Mouse (Mus musculus) layer of hippocampus, postnatal 36 days (tissue): Measurements from ENCODE around the gene Med13l. TPM values are rescaled to one million over a fixed set of nuclear protein-coding genes. Genes with fewer than 3 reads are reported as not detected.
A peak's percentile ranks its signal among the peaks of the same experiment; 100 is the strongest.

ENCODE experiments used
- DNase-seq, 2 experiments: peaks; one replicate each; pipeline ENCODE4 v3.0.0; 2022
- total RNA-seq, 2 experiments: library from RNA; stranded (reverse); gene quantifications; 2 replicates each; pipeline ENCODE4 v1.2.3; 2021

Gene Med13l
- total RNA-seq, 2 experiments from 2014 or later = 103 to 127 TPM

GRCm38 (mm10) chr5:118658256-118658837 is 97.9 kb downstream of the Med13l start:
- no peak for DNase-seq

DNA sequence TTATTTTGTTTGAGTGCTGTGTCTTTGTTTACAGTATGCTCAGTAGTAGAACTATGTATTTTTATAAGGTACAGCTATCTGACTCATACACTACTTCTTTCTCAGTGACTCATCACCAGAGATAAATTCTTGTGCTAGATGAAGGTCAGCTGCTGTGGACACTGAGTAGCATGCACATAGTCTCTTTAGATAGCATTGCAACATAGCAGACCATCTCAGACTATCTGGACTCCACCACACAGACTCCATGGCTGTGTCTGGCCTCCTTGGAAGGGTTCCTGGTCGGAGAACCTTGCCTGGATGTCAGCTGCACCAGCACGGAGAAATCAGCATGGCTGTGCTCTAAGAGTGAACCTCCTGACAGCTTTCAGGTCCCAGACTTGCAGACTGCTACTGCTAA is 99.2 kb downstream of the Med13l start:
- no peak for DNase-seq

DNA sequence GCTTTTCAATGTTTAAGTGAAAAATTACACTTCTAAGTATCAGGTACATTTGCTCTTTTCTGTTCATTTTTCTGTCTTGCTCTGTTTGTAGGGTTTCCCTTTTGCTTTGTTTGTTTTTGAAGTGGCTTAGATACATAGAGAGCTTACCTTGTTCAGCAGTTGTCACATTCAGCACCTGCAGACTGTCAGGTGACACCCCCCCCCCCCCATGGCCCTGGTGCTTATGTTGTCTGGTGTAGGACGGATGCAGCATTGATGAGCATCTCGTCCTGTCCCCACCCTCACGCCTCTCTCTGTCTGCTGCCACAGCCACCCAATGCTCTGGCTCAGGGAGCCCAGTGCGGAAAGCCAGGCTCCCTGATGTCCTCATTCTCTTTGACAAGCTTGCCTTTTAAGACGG is 101.3 kb downstream of the Med13l start:
- DNase-seq = no peak

DNA sequence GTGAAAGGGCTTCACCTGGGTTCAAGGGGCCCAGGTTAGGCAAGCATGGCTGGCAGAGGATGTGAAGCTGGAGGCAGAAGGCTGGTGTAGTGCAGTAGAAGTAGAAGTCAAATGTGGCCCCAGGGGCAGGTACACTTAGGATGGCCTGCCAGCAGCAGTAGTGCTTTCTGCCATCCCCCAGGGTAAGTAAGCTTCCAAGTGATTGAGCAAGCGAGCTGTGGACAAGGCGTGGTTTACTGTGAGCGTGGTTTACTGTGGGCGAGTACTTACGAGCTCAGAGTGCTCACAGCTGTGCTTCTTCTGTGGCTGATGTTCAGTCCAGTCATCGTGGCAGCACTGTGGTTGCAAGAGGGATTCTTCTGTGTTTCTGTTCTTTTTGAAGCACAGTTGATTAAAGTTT is 103.5 kb downstream of the Med13l start:
- DNase-seq = no peak

- no peak for DNase-seq
These were observed 104.5 kb downstream of the Med13l start for GRCm38 (mm10) chr5:118665023-118665422.

GRCm38 (mm10) chr5:118666437-118667207 is 106.1 kb downstream of the Med13l start:
- DNase-seq = no peak

DNA sequence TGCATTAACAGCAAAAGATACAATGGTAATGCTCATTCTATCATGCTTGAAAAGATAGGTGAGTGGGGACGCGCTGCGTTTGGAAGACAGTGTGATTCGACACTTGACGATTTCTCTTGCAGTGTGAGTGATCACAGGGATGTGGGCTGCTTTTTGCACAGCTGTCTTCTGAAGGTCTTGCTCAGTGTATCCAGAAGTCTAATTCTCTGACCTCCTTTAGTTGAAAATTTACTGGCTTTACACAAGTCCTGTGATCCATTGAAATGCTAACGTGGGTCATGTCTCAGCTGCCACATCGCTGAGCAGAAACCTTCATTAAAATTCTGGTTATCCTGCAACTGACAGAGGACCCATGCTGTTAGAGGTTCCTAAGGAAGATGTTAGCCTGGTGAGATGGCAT is 107.4 kb downstream of the Med13l start:
- no peak for DNase-seq

DNA sequence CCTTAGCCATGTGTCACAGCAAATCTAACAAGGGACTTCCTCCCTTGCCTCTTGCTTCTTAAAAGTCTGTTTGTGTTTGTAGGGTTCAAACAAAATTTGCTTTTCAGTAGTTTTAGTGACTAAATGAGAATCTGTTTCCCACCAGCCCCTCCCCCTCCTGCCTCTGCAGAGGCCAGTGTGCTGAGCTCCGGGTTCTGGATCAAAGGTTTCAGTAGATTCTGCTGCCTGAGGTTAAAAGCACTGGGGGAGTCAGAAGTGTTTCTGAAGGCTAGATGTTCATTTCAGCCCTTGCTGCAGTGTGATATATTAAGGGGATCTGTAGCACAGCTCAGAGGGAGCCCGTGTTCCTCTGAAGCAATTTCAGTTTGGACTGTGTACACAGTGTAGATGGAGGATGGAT is 108.5 kb downstream of the Med13l start:
- no peak for DNase-seq

- no peak for DNase-seq
These were observed 111.6 kb downstream of the Med13l start for GRCm38 (mm10) chr5:118672111-118672510.

DNA sequence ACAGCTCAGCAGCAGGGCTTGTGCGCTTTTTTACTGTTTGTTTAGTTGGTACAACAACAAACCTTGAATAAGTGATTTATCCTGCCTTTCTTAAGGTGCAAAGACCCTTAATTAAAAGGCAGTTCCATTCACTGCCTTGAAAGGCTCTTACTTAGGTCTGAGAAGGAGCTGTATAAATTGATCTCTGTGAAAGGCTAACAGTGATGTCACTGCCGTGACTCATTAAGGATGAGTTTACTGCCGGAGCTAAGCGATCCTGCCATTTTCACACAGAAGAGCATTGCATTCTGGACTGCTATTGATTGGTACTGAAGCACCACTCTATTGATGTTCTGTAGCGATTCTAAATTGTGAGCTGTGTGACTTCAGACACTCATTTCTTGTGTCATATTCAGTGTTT is 113.4 kb downstream of the Med13l start:
- DNase-seq = no peak

- DNase-seq = no peak
These were observed 113.8 kb downstream of the Med13l start for GRCm38 (mm10) chr5:118674321-118674720.

DNA sequence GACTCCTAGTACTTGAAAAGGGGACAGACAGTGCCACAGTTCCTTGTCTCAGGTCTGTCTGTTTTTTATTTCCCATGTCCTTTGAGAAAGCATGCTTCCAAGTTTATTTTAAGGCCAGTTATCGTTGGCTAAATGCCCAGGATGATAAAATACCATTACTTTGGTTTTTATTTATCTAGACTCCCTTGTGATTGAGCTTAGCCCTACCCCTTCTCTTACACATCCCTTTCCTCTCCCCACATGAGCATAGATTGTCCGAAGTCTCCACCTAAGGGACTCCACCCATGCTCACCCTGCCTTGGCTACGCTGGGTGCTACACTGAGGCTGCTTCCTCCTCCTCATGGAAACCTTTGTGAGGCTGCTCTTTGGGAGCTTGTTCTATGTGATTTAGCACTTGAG is 115.2 kb downstream of the Med13l start:
- DNase-seq = no peak

DNA sequence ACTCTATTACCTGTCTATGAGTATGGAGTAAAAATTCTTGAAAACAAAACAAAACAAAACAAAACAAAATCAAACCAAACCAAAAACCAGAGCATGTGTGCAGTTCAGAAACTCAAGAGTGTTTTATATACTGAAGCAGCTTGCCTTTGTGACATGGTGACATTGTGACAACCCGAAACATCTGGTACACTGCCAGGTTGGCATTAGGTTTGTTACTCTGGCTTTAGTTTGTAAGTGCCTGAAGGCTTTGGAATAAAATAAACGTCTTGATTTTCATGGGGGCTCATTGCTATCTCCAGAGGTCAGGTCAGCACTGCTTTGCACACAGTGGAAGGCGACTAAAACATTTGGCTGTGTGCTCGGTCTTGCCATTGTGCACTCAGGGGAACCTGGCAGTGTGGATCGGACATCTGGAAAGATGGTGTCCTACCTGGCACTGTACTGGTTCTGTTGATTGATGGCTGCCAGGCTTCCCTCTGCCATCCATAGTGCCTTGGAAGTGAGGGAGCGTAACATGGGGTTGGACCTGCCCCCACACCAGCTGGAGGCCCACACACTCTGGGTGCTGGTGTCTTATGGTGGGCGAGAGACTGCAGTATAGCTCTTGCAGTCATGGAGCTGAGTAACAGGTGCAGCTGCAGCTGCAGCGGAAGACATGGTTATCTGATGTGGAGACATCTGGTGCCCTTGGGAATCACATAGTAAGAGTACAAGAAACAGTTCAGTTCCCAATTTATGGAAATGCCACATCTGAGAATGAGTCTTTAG is 115.9 kb downstream of the Med13l start:
- DNase-seq = peak in 1 of 2 experiments; percentile 29

GRCm38 (mm10) chr5:118679283-118679835 is 118.9 kb downstream of the Med13l start:
- DNase-seq = no peak

- DNase-seq = no peak
These were observed 120.4 kb downstream of the Med13l start for GRCm38 (mm10) chr5:118680853-118681252.

GRCm38 (mm10) chr5:118682007-118682406 is 121.5 kb downstream of the Med13l start:
- no peak for DNase-seq

DNA sequence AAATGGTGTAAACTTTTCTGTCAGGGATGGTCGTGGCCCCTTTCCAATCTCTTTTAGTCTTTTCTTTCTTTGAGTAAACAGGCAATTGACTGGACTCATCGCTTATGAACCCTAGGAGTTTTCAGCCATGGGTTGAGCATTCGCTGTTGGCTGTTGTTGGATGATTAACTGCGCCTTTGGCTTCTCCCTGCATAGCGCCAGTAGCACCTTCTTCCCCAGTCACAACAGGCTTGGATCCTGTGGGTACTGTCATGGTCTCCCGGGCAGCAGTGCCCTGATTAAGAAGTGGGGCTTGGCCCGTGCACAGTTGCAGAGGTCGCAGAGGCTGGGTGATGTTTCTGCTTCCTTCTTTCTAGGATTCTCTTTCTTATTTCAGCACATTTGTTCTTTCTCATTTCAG is 124.7 kb downstream of the Med13l start:
- DNase-seq = no peak

GRCm38 (mm10) chr5:118686021-118686420 is 125.5 kb downstream of the Med13l start:
- no peak for DNase-seq

GRCm38 (mm10) chr5:118688886-118689835 is 128.7 kb downstream of the Med13l start:
- DNase-seq = no peak

- no peak for DNase-seq
These were observed 130.7 kb downstream of the Med13l start for GRCm38 (mm10) chr5:118691025-118691709.

GRCm38 (mm10) chr5:118691710-118692040 is 131.2 kb downstream of the Med13l start:
- no peak for DNase-seq

- no peak for DNase-seq
These were observed 133.5 kb downstream of the Med13l start for GRCm38 (mm10) chr5:118693996-118694395.
